Mouse (Mus musculus) megakaryocyte, embryonic 14.5 days (primary cell): ENCODE results near the gene Slc28a1.

Experiments used
- FLI1 ChIP-seq: IDR thresholded peaks from 2 replicates; pipeline ENCODE4 v1.6.1; 2012; ENCODE audit warnings: low read length, inconsistent platforms, mixed read lengths
- GATA1 ChIP-seq: IDR thresholded peaks from 3 replicates; pipeline ENCODE4 v1.6.1; 2012; ENCODE audit warnings: mixed read lengths, low read length, inconsistent platforms, borderline replicate concordance

DNA sequence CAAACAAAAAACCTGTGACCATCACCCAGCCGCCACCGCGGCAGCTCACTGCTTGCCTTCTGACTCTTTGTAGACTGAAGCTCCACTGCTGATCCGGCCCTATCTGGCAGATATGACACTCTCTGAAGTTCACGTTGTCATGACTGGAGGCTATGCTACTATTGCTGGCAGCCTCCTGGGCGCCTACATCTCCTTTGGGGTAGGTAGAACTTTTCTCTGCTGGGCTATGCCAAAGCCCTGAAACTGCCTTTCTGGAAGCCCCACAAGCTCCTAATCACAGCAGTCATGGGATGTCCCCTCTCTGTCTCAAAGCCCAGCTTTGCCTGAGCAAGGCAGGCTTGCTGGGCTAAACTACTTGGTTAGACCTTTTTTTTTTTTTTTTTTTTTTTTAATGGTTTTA, 38.7 kb downstream of the Slc28a1 start:
- TF ChIP-seq GATA1 (no peak), FLI1 (no peak)
